Mouse (Mus musculus) megakaryocyte, adult 5-6 weeks (primary cell): Measurements from ENCODE around the gene Stam2. TPM values are rescaled to one million over a fixed set of nuclear protein-coding genes. Genes with fewer than 3 reads are reported as not detected.

Experiments
- ATAC-seq: 2 replicates; pipeline ENCODE4 v1.8.0; 2016; ENCODE audit warnings: mild to moderate bottlenecking, inconsistent platforms; ENCODE audit not compliant: poor library complexity, severe bottlenecking
- total RNA-seq, 2 experiments: library from RNA; stranded (forward) in 1 of 2; stranded (reverse) in 1 of 2; fragments of 153-499, 151-499 nt in 1 of 2; fragments of 221-1000, 200-1000 nt in 1 of 2; gene quantifications; 2 replicates each; pipeline versions ENCODE4 v1.2.3 to v1.2.4; 2015 to 2017

Gene Stam2
- total RNA-seq, 2 experiments from 2014 or later = 31.8 to 33.2 TPM

DNA sequence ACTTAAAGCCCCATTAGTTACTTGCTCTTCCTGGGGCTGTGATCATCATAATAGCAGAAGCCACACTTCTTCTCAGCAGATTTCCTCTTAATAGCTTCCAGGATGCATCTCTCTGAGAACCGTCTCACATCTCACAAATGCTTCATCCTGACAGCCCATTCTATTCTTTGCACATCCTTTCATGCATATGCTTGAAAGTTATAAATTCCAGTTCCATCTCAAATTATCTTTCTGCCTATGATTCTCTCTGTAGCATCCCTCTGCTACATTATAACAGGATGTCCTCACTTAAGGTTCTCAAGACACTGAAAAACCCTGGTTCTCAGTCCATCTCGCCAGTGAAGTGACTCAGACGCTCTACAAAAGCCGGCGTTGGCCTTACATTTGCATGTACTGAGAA, 85.4 kb downstream of the Stam2 start:
- ATAC-seq = no peak

DNA sequence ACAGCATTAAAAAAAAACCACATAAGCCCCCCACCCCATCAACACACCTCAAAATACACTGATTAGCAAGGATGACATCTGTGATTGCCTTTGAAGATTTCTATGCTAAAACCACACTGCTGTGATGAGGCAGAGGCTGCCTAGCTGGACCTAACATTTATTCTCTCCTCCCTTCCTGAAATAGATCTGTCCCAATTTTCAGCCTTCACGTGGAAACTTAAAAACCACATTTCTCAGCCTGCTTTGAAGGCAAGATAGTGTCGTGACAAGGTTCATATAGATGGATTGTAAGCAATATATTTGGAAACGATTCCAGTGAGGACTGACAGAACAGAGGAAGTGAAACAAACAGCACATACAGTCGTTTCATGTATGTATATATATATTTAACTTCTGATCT, 87.5 kb downstream of the Stam2 start:
- ATAC-seq = no peak

DNA sequence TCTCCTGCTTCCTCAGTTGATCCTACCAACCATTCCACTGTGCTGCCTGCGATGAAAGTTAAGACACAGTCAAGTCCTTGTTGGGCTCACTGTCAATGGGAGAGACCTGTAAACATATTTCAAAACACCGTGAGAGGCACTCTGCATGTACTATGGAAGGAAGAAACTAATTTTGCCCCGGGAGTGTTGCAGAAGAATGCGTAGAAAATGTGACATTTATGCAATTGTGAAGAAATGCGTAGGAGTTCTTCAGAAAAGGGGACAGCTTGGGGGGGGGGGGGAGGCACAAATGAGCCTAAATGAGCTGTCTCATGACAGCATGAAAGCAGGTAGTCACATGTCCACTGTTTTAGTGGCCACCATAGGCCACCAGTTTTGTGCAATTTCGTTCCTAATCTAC, 90.5 kb downstream of the Stam2 start:
- no peak for ATAC-seq

DNA sequence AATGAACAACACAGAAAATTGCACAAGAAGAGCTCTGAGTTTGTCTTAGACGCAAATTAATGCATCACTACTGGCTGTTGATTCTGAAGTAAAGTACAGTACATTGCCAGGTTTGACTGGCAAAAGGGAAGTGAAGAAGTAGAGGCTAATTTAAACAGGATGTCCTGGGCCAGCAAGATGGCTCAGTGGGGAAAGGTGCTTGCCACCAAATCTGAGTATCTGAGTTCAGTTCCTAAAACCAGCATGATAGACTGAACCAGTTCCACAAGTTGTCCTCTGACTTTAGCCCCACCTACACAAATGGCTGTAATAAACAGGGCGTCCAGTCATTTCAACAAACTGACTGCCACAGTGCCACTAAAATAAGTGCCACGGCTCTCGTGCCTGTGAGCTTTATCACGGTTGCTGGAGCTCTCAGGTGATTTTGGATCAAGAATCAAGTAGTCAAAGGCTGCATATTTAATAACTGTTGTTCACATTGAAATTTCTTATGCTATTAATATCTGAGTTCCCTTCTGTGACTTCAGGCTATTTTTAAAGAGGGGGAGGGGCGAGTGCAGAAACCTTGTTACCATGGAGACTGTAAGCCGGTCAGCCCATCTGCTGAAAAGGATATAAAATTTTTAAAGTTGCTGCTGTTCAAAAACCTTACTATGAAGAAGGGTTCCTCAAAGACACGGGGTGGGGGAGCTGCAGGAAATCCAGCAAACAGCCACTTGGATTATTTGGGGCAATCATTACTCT, 94.7 kb downstream of the Stam2 start:
- no peak for ATAC-seq

DNA sequence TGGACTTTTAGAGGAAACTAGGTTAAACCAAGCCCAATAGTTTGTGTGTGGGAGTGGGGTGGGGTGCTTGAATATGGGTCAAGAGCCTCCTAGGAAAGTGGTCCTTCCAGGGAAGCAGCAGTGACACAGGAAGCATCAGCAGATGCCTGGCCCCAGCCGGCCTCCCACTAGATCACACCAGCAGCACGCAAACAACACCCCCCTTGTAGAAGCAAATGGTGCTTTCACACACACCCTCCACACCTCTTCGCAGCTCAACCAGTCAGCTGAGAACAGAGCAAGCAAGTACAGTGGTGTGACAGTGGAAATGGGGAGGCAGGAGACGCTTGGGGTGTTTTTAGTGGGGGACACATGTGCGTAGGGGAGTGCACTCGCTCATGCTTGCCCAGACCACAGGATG, 98.4 kb downstream of the Stam2 start:
- no peak for ATAC-seq

Other genes with a start within 250 kb of the Stam2 start
- gene Cacnb4, start 65.5 kb downstream of the Stam2 start, total RNA-seq (2015) = not detected in 2 replicates
- gene Cacnb4, start 65.5 kb downstream of the Stam2 start, total RNA-seq (2017) = not detected in 2 replicates
- 11.3 and 14.5 TPM in 2 replicates for gene Fmnl2, start 115.6 kb upstream of the Stam2 start, total RNA-seq (2015)
- gene Fmnl2, start 115.6 kb upstream of the Stam2 start, total RNA-seq (2017) = 8.2 and 8.4 TPM in 2 replicates